Mouse (Mus musculus): ENCODE measurements around the gene Cd38. TPM values are rescaled to one million over a fixed set of nuclear protein-coding genes. Genes with fewer than 3 reads are reported as not detected.
"Not testable (repeated sequence)": the region's sequence is repeated elsewhere in the genome, so short reads cannot be mapped to it uniquely, and the experiment has no call there.

Gene Cd38
- polyA plus RNA-seq, 1 experiment from 2014 or later: 9.9 TPM

- Histone ChIP-seq H3K9me3 (replicated peaks; ENCODE audit: control insufficient read depth, low read length) (no peaks in the 10 kb centered on the region), H3K4me2 (ENCODE audit: low read depth, low read length) (no peak overlapping the region), H3K4me1 (ENCODE audit: control insufficient read depth, insufficient read depth, low read length) (no peaks in the 10 kb centered on the region), H3K27ac (replicated peaks; ENCODE audit: low read depth, low read length) (no peak overlapping the region), H3K27me3 (ENCODE audit: control insufficient read depth, insufficient read depth, low read length) (no peaks in the 10 kb centered on the region), H3K36me3 (replicated peaks; ENCODE audit: control insufficient read depth, insufficient read depth, low read depth, low read length) (no peaks in the 10 kb centered on the region), H3K9ac (replicated peaks; ENCODE audit: low read length) (no peak overlapping the region), H3K4me3 (ENCODE audit: low read depth, low read length) (no peak overlapping the region)
- DNase-seq (ENCODE audit: low spot score) (peak; percentile 74), ATAC-seq (replicated peaks; ENCODE audit: insufficient number of reproducible peaks, low FRiP score, low TSS enrichment, low read depth) (no peak)
- 21% methylated on average over 3 of the region's 3 CpGs for WGBS
Measured at GRCm38 (mm10) chr5:43885060-43885820, 16.9 kb downstream of the Cd38 start.

GRCm38 (mm10) chr5:43892386-43892785 lies 24.0 kb downstream of the Cd38 start:
- Histone ChIP-seq H3K27ac (replicated peaks; ENCODE audit: low read depth, low read length) (no peak overlapping the region), H3K36me3 (replicated peaks; ENCODE audit: control insufficient read depth, insufficient read depth, low read depth, low read length) (no peaks in the 10 kb centered on the region), H3K9ac (replicated peaks; ENCODE audit: low read length) (no peak overlapping the region), H3K9me3 (replicated peaks; ENCODE audit: control insufficient read depth, low read length) (no peaks in the 10 kb centered on the region), H3K4me2 (ENCODE audit: low read depth, low read length) (no peak overlapping the region), H3K27me3 (ENCODE audit: control insufficient read depth, insufficient read depth, low read length) (no peaks in the 10 kb centered on the region), H3K4me1 (ENCODE audit: control insufficient read depth, insufficient read depth, low read length) (no peaks in the 10 kb centered on the region), H3K4me3 (ENCODE audit: low read depth, low read length) (no peak overlapping the region)
- no peak for ATAC-seq (replicated peaks; ENCODE audit: insufficient number of reproducible peaks, low FRiP score, low TSS enrichment, low read depth)
- 17% methylated on average over 1 of the region's 1 CpGs for whole genome bisulfite sequencing
- DNase-seq (ENCODE audit: low spot score): peak; percentile 83

- Histone ChIP-seq H3K9me3 (replicated peaks; ENCODE audit: control insufficient read depth, low read length) (no peaks in the 10 kb centered on the region), H3K27ac (replicated peaks; ENCODE audit: low read depth, low read length) (no peak overlapping the region), H3K4me2 (ENCODE audit: low read depth, low read length) (no peak overlapping the region), H3K9ac (replicated peaks; ENCODE audit: low read length) (no peak overlapping the region), H3K4me3 (ENCODE audit: low read depth, low read length) (no peak overlapping the region), H3K4me1 (ENCODE audit: control insufficient read depth, insufficient read depth, low read length) (no peaks in the 10 kb centered on the region), H3K27me3 (ENCODE audit: control insufficient read depth, insufficient read depth, low read length) (no peaks in the 10 kb centered on the region), H3K36me3 (replicated peaks; ENCODE audit: control insufficient read depth, insufficient read depth, low read depth, low read length) (no peaks in the 10 kb centered on the region)
- no peak for ATAC-seq (replicated peaks; ENCODE audit: insufficient number of reproducible peaks, low FRiP score, low TSS enrichment, low read depth)
- peak; percentile 79 for DNase-seq (ENCODE audit: low spot score)
- WGBS: 66% methylated on average over 2 of the region's 2 CpGs
Measured at GRCm38 (mm10) chr5:43894113-43894512, 25.8 kb downstream of the Cd38 start.

GRCm38 (mm10) chr5:43895931-43896330 lies 27.6 kb downstream of the Cd38 start:
- peak overlapping the region; percentile 76; the same call in 1 of the 2 replicates for H3K27ac ChIP-seq (replicated peaks; ENCODE audit: low read depth, low read length)
- H3K9ac ChIP-seq (replicated peaks; ENCODE audit: low read length): no peak overlapping the region
- H3K9me3 ChIP-seq (replicated peaks; ENCODE audit: control insufficient read depth, low read length): no peaks in the 10 kb centered on the region
- WGBS: 32% methylated on average over 3 of the region's 3 CpGs
- no peak overlapping the region for H3K4me2 ChIP-seq (ENCODE audit: low read depth, low read length)
- ATAC-seq (replicated peaks; ENCODE audit: insufficient number of reproducible peaks, low FRiP score, low TSS enrichment, low read depth) (no peak), DNase-seq (ENCODE audit: low spot score) (peak; percentile 83)
- no peaks in the 10 kb centered on the region for H3K27me3 ChIP-seq (ENCODE audit: control insufficient read depth, insufficient read depth, low read length)
- no peaks in the 10 kb centered on the region for H3K36me3 ChIP-seq (replicated peaks; ENCODE audit: control insufficient read depth, insufficient read depth, low read depth, low read length)
- H3K4me3 ChIP-seq (ENCODE audit: low read depth, low read length): no peak overlapping the region
- no peaks in the 10 kb centered on the region for H3K4me1 ChIP-seq (ENCODE audit: control insufficient read depth, insufficient read depth, low read length)

GRCm38 (mm10) chr5:43904685-43905084 lies 36.3 kb downstream of the Cd38 start:
- no peaks in the 10 kb centered on the region for H3K36me3 ChIP-seq (replicated peaks; ENCODE audit: control insufficient read depth, insufficient read depth, low read depth, low read length)
- H3K27ac ChIP-seq (replicated peaks; ENCODE audit: low read depth, low read length): no peak overlapping the region
- DNase-seq (ENCODE audit: low spot score): no peak
- H3K9ac ChIP-seq (replicated peaks; ENCODE audit: low read length): no peak overlapping the region
- ATAC-seq (replicated peaks; ENCODE audit: insufficient number of reproducible peaks, low FRiP score, low TSS enrichment, low read depth): no peak
- H3K9me3 ChIP-seq (replicated peaks; ENCODE audit: control insufficient read depth, low read length): no peaks in the 10 kb centered on the region
- 87% methylated on average over 3 of the region's 3 CpGs for WGBS
- H3K4me2 ChIP-seq (ENCODE audit: low read depth, low read length): no peak overlapping the region
- H3K27me3 ChIP-seq (ENCODE audit: control insufficient read depth, insufficient read depth, low read length): no peaks in the 10 kb centered on the region
- H3K4me1 ChIP-seq (ENCODE audit: control insufficient read depth, insufficient read depth, low read length): no peaks in the 10 kb centered on the region
- H3K4me3 ChIP-seq (ENCODE audit: low read depth, low read length): no peak overlapping the region

- H3K9ac ChIP-seq (replicated peaks; ENCODE audit: low read length): no peak overlapping the region
- H3K4me2 ChIP-seq (ENCODE audit: low read depth, low read length): no peak overlapping the region
- no peak for ATAC-seq (replicated peaks; ENCODE audit: insufficient number of reproducible peaks, low FRiP score, low TSS enrichment, low read depth)
- H3K4me3 ChIP-seq (ENCODE audit: low read depth, low read length): no peak overlapping the region
- H3K36me3 ChIP-seq (replicated peaks; ENCODE audit: control insufficient read depth, insufficient read depth, low read depth, low read length): no peaks in the 10 kb centered on the region
- H3K4me1 ChIP-seq (ENCODE audit: control insufficient read depth, insufficient read depth, low read length): no peaks in the 10 kb centered on the region
- no peaks in the 10 kb centered on the region for H3K27me3 ChIP-seq (ENCODE audit: control insufficient read depth, insufficient read depth, low read length)
- no peaks in the 10 kb centered on the region for H3K9me3 ChIP-seq (replicated peaks; ENCODE audit: control insufficient read depth, low read length)
- no peak for DNase-seq (ENCODE audit: low spot score)
- H3K27ac ChIP-seq (replicated peaks; ENCODE audit: low read depth, low read length): no peak overlapping the region
- 60% methylated on average over 9 of the region's 9 CpGs for WGBS
Measured at GRCm38 (mm10) chr5:43909213-43909612, 40.9 kb downstream of the Cd38 start.

- 93% methylated on average over 6 of the region's 6 CpGs for WGBS
- Histone ChIP-seq H3K27ac (replicated peaks; ENCODE audit: low read depth, low read length) (no peak overlapping the region), H3K27me3 (ENCODE audit: control insufficient read depth, insufficient read depth, low read length) (no peaks in the 10 kb centered on the region), H3K9ac (replicated peaks; ENCODE audit: low read length) (no peak overlapping the region), H3K4me2 (ENCODE audit: low read depth, low read length) (no peak overlapping the region), H3K4me3 (ENCODE audit: low read depth, low read length) (no peak overlapping the region), H3K36me3 (replicated peaks; ENCODE audit: control insufficient read depth, insufficient read depth, low read depth, low read length) (no peaks in the 10 kb centered on the region), H3K9me3 (replicated peaks; ENCODE audit: control insufficient read depth, low read length) (no peaks in the 10 kb centered on the region), H3K4me1 (ENCODE audit: control insufficient read depth, insufficient read depth, low read length) (no peaks in the 10 kb centered on the region)
- DNase-seq (ENCODE audit: low spot score) (no peak), ATAC-seq (replicated peaks; ENCODE audit: insufficient number of reproducible peaks, low FRiP score, low TSS enrichment, low read depth) (no peak)
Measured at GRCm38 (mm10) chr5:43910006-43910405, 41.7 kb downstream of the Cd38 start.

GRCm38 (mm10) chr5:43912844-43913243 lies 44.5 kb downstream of the Cd38 start, which contains the start of gene Gm7879:
TSS of gene Gm7879 (plus strand) at chr5:43913144.
- H3K27ac ChIP-seq (replicated peaks; ENCODE audit: low read depth, low read length); DNase-seq (ENCODE audit: low spot score); H3K9ac ChIP-seq (replicated peaks; ENCODE audit: low read length); H3K27me3 ChIP-seq (ENCODE audit: control insufficient read depth, insufficient read depth, low read length); H3K9me3 ChIP-seq (replicated peaks; ENCODE audit: control insufficient read depth, low read length); H3K4me1 ChIP-seq (ENCODE audit: control insufficient read depth, insufficient read depth, low read length); H3K4me2 ChIP-seq (ENCODE audit: low read depth, low read length); H3K36me3 ChIP-seq (replicated peaks; ENCODE audit: control insufficient read depth, insufficient read depth, low read depth, low read length); H3K4me3 ChIP-seq (ENCODE audit: low read depth, low read length); ATAC-seq (replicated peaks; ENCODE audit: insufficient number of reproducible peaks, low FRiP score, low TSS enrichment, low read depth): not testable (repeated sequence)
- WGBS: 95% methylated on average over 4 of the region's 4 CpGs

Data from embryonic facial prominence, embryonic 11.5 days (tissue).